Mouse (Mus musculus) hindbrain, embryonic 15.5 days (tissue): Measurements from ENCODE around the gene Elmod3. TPM values are rescaled to one million over a fixed set of nuclear protein-coding genes. Genes with fewer than 3 reads are reported as not detected.

ENCODE experiments used
- ATAC-seq: fragments of 200-750 bp; cut with Nextera tagmentation; 2 replicates; pipeline ENCODE4 v1.8.0; 2017; ENCODE audit warnings: low read depth, moderate number of reproducible peaks, moderate TSS enrichment; ENCODE audit not compliant: low FRiP score
- H3K27ac ChIP-seq: fragments of 300-500 bp; sonication (generic); replicated peaks from 2 replicates; pipeline ENCODE4 v1.5.1; 2015; ENCODE audit warnings: mild to moderate bottlenecking, inconsistent platforms
- H3K27me3 ChIP-seq: fragments of 300-500 bp; sonication (generic); 2 replicates; pipeline ENCODE4 v1.6.1; 2015; ENCODE audit warnings: control low read depth, inconsistent platforms
- H3K36me3 ChIP-seq: fragments of 300-500 bp; sonication (generic); 2 replicates; pipeline ENCODE4 v1.6.1; 2015; ENCODE audit warnings: control low read depth, inconsistent platforms
- H3K4me1 ChIP-seq: fragments of 300-500 bp; sonication (generic); replicated peaks from 2 replicates; pipeline ENCODE4 v1.6.1; 2015; ENCODE audit warnings: control low read depth, inconsistent platforms
- H3K4me2 ChIP-seq: fragments of 300-500 bp; sonication (generic); 2 replicates; pipeline ENCODE4 v1.6.1; 2015; ENCODE audit warnings: moderate library complexity, mild to moderate bottlenecking, inconsistent platforms
- H3K4me3 ChIP-seq: fragments of 300-500 bp; sonication (generic); 2 replicates; pipeline ENCODE4 v1.5.1; 2015; ENCODE audit warnings: mild to moderate bottlenecking, inconsistent platforms
- H3K9ac ChIP-seq: fragments of 300-500 bp; sonication (generic); 2 replicates; pipeline ENCODE4 v1.6.1; 2015; ENCODE audit warnings: inconsistent platforms
- H3K9me3 ChIP-seq: fragments of 300-500 bp; sonication (generic); 2 replicates; pipeline ENCODE4 v1.6.1; 2016; ENCODE audit warnings: control low read depth, inconsistent platforms
- WGBS: fragments of 180-500 bp; shearing (Covaris S2); methylation state at CpG from one replicate; pipeline ENCODE4 v1.1.7; 2015; 5-methylcytosine and 5-hydroxymethylcytosine counted together
- polyA plus RNA-seq: library from polyadenylated mRNA; unstranded; fragments of >200 nt; fragmentation: Nextera tagmentation; extraction: Ambion mirVana; gene quantifications from 2 replicates; pipeline ENCODE4 v1.2.1, GENCODE M21; 2015

Gene Elmod3
- polyA plus RNA-seq, 1 experiment from 2014 or later = 17.1 TPM

GRCm38 (mm10) chr6:72626391-72626790 lies 28.2 kb upstream of the Elmod3 start:
- no peak for ATAC-seq
- no peaks in the 10 kb centered on the region for H3K36me3 ChIP-seq
- no peak overlapping the region for H3K4me3 ChIP-seq
- H3K4me1 ChIP-seq = no peaks in the 10 kb centered on the region
- no peak overlapping the region for H3K9ac ChIP-seq
- H3K27ac ChIP-seq = no peak overlapping the region
- H3K9me3 ChIP-seq = no peaks in the 10 kb centered on the region
- WGBS = 83% methylated on average over 7 of the region's 7 CpGs
- no peak overlapping the region for H3K4me2 ChIP-seq
- no peaks in the 10 kb centered on the region for H3K27me3 ChIP-seq

- Histone ChIP-seq H3K9me3 (no peaks in the 10 kb centered on the region), H3K27me3 (no peaks in the 10 kb centered on the region), H3K4me2 (no peak overlapping the region), H3K36me3 (no peaks in the 10 kb centered on the region), H3K9ac (no peak overlapping the region), H3K4me3 (no peak overlapping the region), H3K4me1 (no peaks in the 10 kb centered on the region), H3K27ac (no peak overlapping the region)
- no peak for ATAC-seq
- 93% methylated on average over 8 of the region's 8 CpGs for WGBS
These were observed 25.6 kb upstream of the Elmod3 start for GRCm38 (mm10) chr6:72623661-72624402.

GRCm38 (mm10) chr6:72622917-72623316 lies 24.7 kb upstream of the Elmod3 start:
- WGBS = 37% methylated on average over 3 of the region's 3 CpGs

GRCm38 (mm10) chr6:72620920-72621319 lies 22.7 kb upstream of the Elmod3 start:
- Histone ChIP-seq H3K36me3 (no peaks in the 10 kb centered on the region), H3K4me1 (peaks cover 9% of the 10 kb centered on the region), H3K4me2 (no peak overlapping the region), H3K9me3 (no peaks in the 10 kb centered on the region), H3K27me3 (no peaks in the 10 kb centered on the region), H3K27ac (no peak overlapping the region), H3K9ac (no peak overlapping the region), H3K4me3 (no peak overlapping the region)
- no peak for ATAC-seq
- 88% methylated on average over 5 of the region's 5 CpGs for WGBS

More at GRCm38 (mm10) chr6:72622917-72623316, 24.7 kb upstream of the Elmod3 start:
- Histone ChIP-seq H3K9me3 (no peaks in the 10 kb centered on the region), H3K4me1 (no peaks in the 10 kb centered on the region), H3K4me2 (no peak overlapping the region), H3K4me3 (no peak overlapping the region), H3K36me3 (no peaks in the 10 kb centered on the region), H3K27ac (no peak overlapping the region), H3K9ac (no peak overlapping the region), H3K27me3 (no peaks in the 10 kb centered on the region)
- no peak for ATAC-seq

- no peak overlapping the region for H3K27ac ChIP-seq
- no peaks in the 10 kb centered on the region for H3K27me3 ChIP-seq
- H3K4me2 ChIP-seq = no peak overlapping the region
- H3K4me3 ChIP-seq = no peak overlapping the region
- H3K9me3 ChIP-seq = no peaks in the 10 kb centered on the region
- H3K9ac ChIP-seq = no peak overlapping the region
- WGBS = 57% methylated on average over 12 of the region's 12 CpGs
- H3K36me3 ChIP-seq = no peaks in the 10 kb centered on the region
- H3K4me1 ChIP-seq = peaks cover 19% of the 10 kb centered on the region
- ATAC-seq = no peak
These were observed 21.7 kb upstream of the Elmod3 start for GRCm38 (mm10) chr6:72619734-72620532.

GRCm38 (mm10) chr6:72616643-72617288 lies 18.6 kb upstream of the Elmod3 start, which contains the start of gene Tgoln1:
TSS of gene Tgoln1 (minus strand) at chr6:72617000.
- H3K36me3 ChIP-seq = peaks cover 15% of the 10 kb centered on the region
- peak within 1 kb of the TSS; percentile 75 for H3K4me2 ChIP-seq
- ATAC-seq = peak; percentile 99
- no peaks in the 10 kb centered on the region for H3K27me3 ChIP-seq
- peak within 1 kb of the TSS; percentile 64 for H3K4me3 ChIP-seq
- peaks cover 37% of the 10 kb centered on the region for H3K4me1 ChIP-seq
- H3K9ac ChIP-seq = peak within 1 kb of the TSS; percentile 76
- H3K9me3 ChIP-seq = no peaks in the 10 kb centered on the region
- under 1% methylated on average over 40 of the region's 41 CpGs for WGBS
- H3K27ac ChIP-seq = peak within 1 kb of the TSS; percentile 87

GRCm38 (mm10) chr6:72615561-72616375 lies 17.6 kb upstream of the Elmod3 start:
- Histone ChIP-seq H3K27ac (peak overlapping the region; percentile 87), H3K27me3 (no peaks in the 10 kb centered on the region), H3K4me3 (peak overlapping the region; percentile 64), H3K9ac (peak overlapping the region; percentile 66), H3K4me2 (peak overlapping the region; percentile 75), H3K4me1 (peaks cover 37% of the 10 kb centered on the region), H3K36me3 (peaks cover 25% of the 10 kb centered on the region), H3K9me3 (no peaks in the 10 kb centered on the region)
- 29% methylated on average over 25 of the region's 25 CpGs for WGBS
- 0 out of 2 replicates have a peak, but pooled peaks have one; percentile 6 for ATAC-seq

- Histone ChIP-seq H3K9me3 (no peaks in the 10 kb centered on the region), H3K27me3 (no peaks in the 10 kb centered on the region), H3K4me2 (peak overlapping the region; percentile 75), H3K27ac (no peak overlapping the region), H3K9ac (peak overlapping the region; percentile 19; the same call in 1 of the 2 replicates), H3K4me3 (peak overlapping the region; percentile 64), H3K4me1 (peaks cover 37% of the 10 kb centered on the region), H3K36me3 (peaks cover 32% of the 10 kb centered on the region)
- 80% methylated on average over 2 of the region's 2 CpGs for WGBS
- ATAC-seq = no peak
These were observed 16.9 kb upstream of the Elmod3 start for GRCm38 (mm10) chr6:72615151-72615550.

GRCm38 (mm10) chr6:72610261-72610660 lies 12.0 kb upstream of the Elmod3 start:
- Histone ChIP-seq H3K4me2 (no peak overlapping the region), H3K9me3 (no peaks in the 10 kb centered on the region), H3K9ac (no peak overlapping the region), H3K27me3 (no peaks in the 10 kb centered on the region), H3K4me3 (no peak overlapping the region), H3K4me1 (peaks cover 21% of the 10 kb centered on the region), H3K27ac (no peak overlapping the region), H3K36me3 (peaks cover 69% of the 10 kb centered on the region)
- WGBS = 88% methylated on average over 4 of the region's 4 CpGs
- no peak for ATAC-seq

- Histone ChIP-seq H3K4me3 (no peak overlapping the region), H3K4me1 (peaks cover 5% of the 10 kb centered on the region), H3K36me3 (peaks cover 72% of the 10 kb centered on the region), H3K9ac (no peak overlapping the region), H3K4me2 (no peak overlapping the region), H3K9me3 (no peaks in the 10 kb centered on the region), H3K27me3 (no peaks in the 10 kb centered on the region), H3K27ac (no peak overlapping the region)
- 92% methylated on average over 4 of the region's 4 CpGs for WGBS
- no peak for ATAC-seq
These were observed 10.5 kb upstream of the Elmod3 start for GRCm38 (mm10) chr6:72608662-72609184.

GRCm38 (mm10) chr6:72607676-72608075 lies 9.5 kb upstream of the Elmod3 start:
- Histone ChIP-seq H3K4me3 (no peak overlapping the region), H3K4me1 (no peaks in the 10 kb centered on the region), H3K27me3 (no peaks in the 10 kb centered on the region), H3K27ac (no peak overlapping the region), H3K9ac (no peak overlapping the region), H3K36me3 (peaks cover 64% of the 10 kb centered on the region), H3K9me3 (no peaks in the 10 kb centered on the region), H3K4me2 (no peak overlapping the region)
- 90% methylated on average over 5 of the region's 5 CpGs for WGBS
- no peak for ATAC-seq
